Mouse (Mus musculus): ENCODE results near the gene 1700001F09Rik.
"Not testable (repeated sequence)": the region's sequence is repeated elsewhere in the genome, so short reads cannot be mapped to it uniquely, and the experiment has no call there.

- not testable (repeated sequence) for TF ChIP-seq POLR2A (IDR thresholded peaks at IDR 0.05; ENCODE audit: low read depth, low read length); CTCF (IDR thresholded peaks at IDR 0.05; ENCODE audit: borderline replicate concordance, insufficient read depth, low read length)
Observed at GRCm38 (mm10) chr14:43293503-43293902, 54.1 kb downstream of the 1700001F09Rik start, which contains the start of gene Gm8127.
